Mouse (Mus musculus): ENCODE results near the gene Ctps.

Ctps gene

GRCm38 (mm10) chr4:120570438-120571069 lies 478 bp upstream of the Ctps start:
- no peak for DNase-seq (ENCODE audit: low spot score in 2 of 2)

- DNase-seq (ENCODE audit: low spot score in 2 of 2), result no peak
Measured at GRCm38 (mm10) chr4:120569025-120569424, 1.1 kb downstream of the Ctps start.

- no peak for DNase-seq (ENCODE audit: low spot score in 2 of 2)
Measured at GRCm38 (mm10) chr4:120568005-120568404, 2.1 kb downstream of the Ctps start.

DNA sequence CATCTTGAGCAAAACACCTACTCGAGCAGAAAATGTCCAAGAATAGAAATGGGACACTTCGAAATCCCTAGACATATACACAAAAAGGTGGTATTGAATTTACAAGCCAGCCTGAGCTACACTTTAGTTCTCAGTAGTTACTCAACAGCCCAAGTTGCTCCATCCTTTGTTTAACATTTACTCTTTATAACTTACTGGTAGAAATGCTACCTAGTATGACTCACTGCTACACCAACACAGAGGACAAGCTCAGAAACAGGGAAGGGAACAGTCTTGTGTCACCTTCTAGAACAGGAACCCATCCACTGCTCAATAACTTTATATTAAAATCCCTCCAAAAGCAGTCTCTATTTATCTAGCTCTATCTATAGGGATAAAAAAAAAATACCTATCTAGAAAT lies 4.3 kb downstream of the Ctps start:
- DNase-seq (ENCODE audit: low spot score in 2 of 2), result no peak

DNA sequence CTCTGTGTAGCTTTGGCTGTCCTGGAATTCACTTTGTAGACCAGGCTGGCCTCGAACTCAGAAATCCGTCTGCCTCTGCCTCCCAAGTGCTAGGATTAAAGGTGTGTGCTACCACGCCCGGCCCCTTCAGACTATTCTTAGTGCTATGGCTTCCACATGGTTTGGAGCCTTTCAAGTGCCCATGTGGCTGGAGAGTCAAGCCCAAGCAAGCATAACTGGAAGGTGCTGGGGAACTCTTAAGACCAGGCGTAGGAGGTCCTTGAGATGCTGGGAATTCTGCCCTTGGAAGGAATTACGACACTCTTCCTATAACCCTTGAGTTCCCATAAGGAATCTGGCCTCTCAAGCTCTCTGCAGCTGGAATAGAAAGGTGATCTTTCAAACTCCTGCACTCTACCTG lies 13.5 kb downstream of the Ctps start:
- no peak for DNase-seq (ENCODE audit: low spot score in 2 of 2)

- DNase-seq (ENCODE audit: low spot score in 2 of 2), result no peak
Measured at GRCm38 (mm10) chr4:120544896-120545295, 25.2 kb downstream of the Ctps start.

DNA sequence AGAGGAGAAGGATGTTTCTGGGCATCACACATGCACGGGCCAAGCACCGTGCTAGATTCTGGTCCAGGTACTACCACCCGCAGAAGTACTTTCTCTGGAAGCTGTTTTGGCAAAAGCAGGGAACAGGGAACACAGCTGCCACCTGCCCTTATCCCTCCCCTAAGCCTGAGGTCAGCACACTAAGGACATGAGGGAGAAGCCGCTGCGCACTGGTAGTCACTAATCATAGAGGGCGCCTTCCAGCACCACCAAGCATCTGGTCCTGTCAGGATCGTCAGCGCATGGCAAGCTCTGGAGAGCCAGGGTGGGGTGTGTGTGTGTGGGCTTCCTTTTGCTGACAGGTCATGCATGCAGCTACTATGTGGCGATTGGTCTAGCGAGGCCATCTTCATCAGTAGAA lies 31.4 kb downstream of the Ctps start:
- DNase-seq (ENCODE audit: low spot score in 2 of 2), result no peak

- DNase-seq (ENCODE audit: low spot score in 2 of 2), result no peak
Measured at GRCm38 (mm10) chr4:120531986-120532385, 38.1 kb downstream of the Ctps start, which contains the start of gene Slfnl1. TSS of gene Slfnl1 (plus strand) at chr4:120532231.

- DNase-seq (ENCODE audit: low spot score in 2 of 2), result no peak
Measured at GRCm38 (mm10) chr4:120528171-120528570, 41.9 kb downstream of the Ctps start.

DNA sequence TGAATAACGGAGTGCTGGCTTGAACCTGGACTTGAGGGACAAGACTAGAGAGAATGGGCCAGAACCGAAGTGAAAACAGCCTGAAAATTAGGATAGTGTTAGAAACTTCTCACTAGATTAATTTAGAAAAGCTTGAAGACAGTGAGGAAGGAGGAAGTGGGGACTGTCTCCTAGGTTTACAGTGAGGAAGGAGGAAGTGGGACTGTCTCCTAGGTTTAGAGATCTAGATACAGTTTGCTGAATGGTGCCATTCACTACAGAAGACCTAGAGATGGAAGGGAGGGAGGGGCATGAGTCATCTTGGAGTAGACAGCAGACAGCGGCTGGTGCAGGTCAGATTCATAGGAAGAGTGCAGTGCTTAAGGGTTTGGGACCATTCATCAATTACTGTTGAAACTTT lies 47.0 kb downstream of the Ctps start:
- no peak for DNase-seq (ENCODE audit: low spot score in 2 of 2)

DNA sequence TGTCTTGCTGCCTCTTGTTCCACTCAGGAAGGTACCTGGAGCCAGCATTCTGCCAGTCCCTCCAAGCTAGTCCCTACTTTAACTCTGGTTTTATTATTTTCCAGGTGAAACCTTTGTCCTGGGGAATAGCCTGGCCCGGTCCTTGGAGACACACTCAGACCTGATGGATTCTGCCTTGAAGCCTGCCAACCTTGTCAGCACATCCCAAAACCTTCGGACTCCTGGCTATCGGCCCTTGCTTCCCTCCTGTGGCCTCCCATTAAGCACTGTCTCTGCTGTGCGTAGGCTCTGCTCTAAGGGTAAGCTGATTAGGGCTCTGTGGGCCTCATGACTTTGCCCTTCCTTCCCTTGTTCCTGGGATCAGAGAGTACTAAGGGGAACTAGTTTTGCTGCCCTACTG lies 47.7 kb downstream of the Ctps start:
- no peak for DNase-seq (ENCODE audit: low spot score in 2 of 2)

DNA sequence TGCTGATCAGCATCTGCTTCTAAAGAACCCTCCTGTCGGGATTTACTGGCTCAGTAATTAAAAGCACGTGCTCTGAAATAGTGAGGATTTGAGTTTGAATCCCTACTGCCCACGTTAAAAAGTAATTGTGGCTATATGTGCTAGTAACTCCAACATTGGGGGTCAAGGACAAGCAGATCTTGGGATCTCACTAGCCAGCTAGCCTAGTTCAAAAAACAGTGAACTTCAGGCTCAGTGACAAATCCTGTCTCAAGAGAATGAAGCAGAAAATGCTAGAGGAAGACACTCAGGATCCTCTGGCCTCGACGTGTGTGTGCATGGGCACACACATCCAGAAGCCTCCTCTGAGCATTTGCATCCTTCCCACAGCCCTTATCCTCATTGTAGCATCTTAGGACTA lies 48.3 kb downstream of the Ctps start:
- no peak for DNase-seq (ENCODE audit: low spot score in 2 of 2)

GRCm38 (mm10) chr4:120517335-120517734 lies 52.7 kb downstream of the Ctps start:
- no peak for DNase-seq (ENCODE audit: low spot score in 2 of 2)

DNA sequence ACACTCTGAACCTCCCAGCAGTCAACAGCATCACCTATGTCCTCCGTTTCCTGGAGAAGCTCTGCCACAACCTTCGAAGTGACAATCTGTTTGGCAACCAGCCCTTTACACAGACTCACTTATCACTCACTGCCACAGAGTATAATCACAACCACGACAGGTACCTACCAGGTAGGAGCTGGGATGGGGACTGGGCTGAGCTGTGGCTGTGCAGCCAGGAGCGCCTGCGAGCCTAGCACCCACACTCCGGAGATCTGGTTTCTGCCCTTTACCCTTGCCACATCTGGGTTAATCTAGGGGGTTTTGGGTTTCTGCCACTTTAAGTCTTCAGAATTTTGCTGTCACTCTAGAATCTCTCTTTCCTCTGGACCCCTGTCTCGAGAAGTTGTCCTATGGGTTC lies 53.2 kb downstream of the Ctps start:
- no peak for DNase-seq (ENCODE audit: low spot score in 2 of 2)

- no peak for DNase-seq (ENCODE audit: low spot score in 2 of 2)
Measured at GRCm38 (mm10) chr4:120516491-120516890, 53.6 kb downstream of the Ctps start.

- no peak for DNase-seq (ENCODE audit: low spot score in 2 of 2)
Measured at GRCm38 (mm10) chr4:120514366-120514765, 55.7 kb downstream of the Ctps start.

DNA sequence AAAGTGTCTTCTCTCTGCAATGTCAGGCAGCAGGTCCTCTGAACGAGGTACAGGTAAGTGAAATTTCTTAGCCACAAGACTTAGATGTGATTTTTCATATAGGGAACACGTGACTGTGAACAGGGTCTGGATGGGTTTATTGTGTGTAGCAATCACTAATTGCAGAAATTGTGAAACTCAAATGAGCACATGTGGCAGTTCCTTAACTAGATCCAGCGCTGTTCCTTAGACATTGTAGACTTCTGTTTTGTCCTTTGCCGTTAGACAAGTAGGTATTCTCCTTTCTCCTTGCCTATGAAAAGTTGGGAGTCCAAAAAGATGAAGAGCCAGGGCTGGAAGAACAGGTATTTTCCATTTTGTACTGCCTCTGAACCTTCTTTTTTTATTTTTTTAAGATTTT lies 58.9 kb downstream of the Ctps start:
- no peak for DNase-seq (ENCODE audit: low spot score in 2 of 2)

- no peak for DNase-seq (ENCODE audit: low spot score in 2 of 2)
Measured at GRCm38 (mm10) chr4:120506955-120507354, 63.1 kb downstream of the Ctps start.
